Comparison of ENCODE assay signal across 1 mouse cellular context in the genomic region with DNA sequence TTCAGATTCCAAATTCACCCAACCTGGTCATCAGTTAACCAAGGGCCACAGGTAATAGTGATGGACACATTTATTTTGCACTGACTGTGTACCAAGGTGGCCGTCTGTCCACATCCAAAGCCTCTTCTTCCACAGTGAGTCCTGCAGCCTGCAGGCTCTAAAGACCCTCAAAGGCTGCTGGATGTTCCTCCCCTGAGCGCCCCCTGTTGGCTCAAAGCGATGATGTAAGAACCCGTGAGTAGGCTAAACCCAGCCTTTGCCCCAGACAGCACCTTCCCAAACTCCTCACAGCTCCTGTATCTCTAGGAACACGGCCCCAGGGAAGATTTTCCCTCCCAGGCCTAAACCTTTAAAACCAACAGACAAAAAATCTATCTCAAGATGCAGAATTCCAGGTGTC.
TF ChIP-seq lines count a peak whose summit lies in the region.

No protein-coding gene starts in this region.

TF ChIP-seq in CH12.LX, 34 proteins besides CTCF, POLR2A, EP300 and RAD21 (continued from another document):
- 0 out of 2 replicates have a peak, but pooled peaks have one; percentile 32 for TF ChIP-seq BHLHE40 (IDR thresholded peaks at IDR 0.05; ENCODE audit: low read depth, low read length)
